Mouse (Mus musculus): ENCODE results near the gene Timm10.

GRCm38 (mm10) chr2:84822552-84822951 is 4.2 kb upstream of the Timm10 start, which contains the start of gene Smtnl1:
- TF ChIP-seq CTCF (IDR thresholded peaks at IDR 0.05; ENCODE audit: low read depth) (no peak), EP300 (IDR thresholded peaks at IDR 0.05; ENCODE audit: low read depth) (no peak)
